Mouse (Mus musculus): ENCODE data around the gene 4930402H24Rik. TPM values are rescaled to one million over a fixed set of nuclear protein-coding genes. Genes with fewer than 3 reads are reported as not detected.

Gene 4930402H24Rik
- polyA plus RNA-seq, 1 experiment from 2014 or later = 112 TPM

DNA sequence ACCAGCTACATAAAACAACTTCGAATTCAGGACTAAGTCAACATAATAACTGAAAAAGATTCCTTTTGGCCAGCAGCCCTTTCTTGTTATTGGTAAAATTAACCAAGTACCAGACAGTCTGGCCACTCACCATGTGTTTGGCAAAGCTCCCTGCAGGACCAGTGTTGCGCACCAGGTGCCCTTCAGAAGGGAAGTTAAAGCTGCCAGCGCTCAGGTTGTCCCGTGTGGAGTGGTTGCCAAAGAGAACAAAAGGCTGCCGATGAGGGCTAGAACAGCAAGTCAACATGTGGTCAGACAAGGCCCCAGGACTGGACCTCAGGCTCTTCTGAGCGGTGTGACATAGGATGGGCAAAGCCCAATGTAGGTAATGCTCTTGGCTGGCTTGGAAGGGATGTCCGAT, 114.5 kb downstream of the 4930402H24Rik start:
- ATAC-seq = no peak
- WGBS = 95% methylated on average over 7 of the region's 7 CpGs
- Histone ChIP-seq H3K27ac (no peak overlapping the region), H3K4me3 (replicated peaks) (no peak overlapping the region), H3K9ac (replicated peaks) (no peak overlapping the region), H3K4me2 (replicated peaks) (no peak overlapping the region), H3K9me3 (no peaks in the 10 kb centered on the region), H3K27me3 (no peaks in the 10 kb centered on the region), H3K4me1 (replicated peaks) (no peaks in the 10 kb centered on the region), H3K36me3 (peaks cover 73% of the 10 kb centered on the region)

DNA sequence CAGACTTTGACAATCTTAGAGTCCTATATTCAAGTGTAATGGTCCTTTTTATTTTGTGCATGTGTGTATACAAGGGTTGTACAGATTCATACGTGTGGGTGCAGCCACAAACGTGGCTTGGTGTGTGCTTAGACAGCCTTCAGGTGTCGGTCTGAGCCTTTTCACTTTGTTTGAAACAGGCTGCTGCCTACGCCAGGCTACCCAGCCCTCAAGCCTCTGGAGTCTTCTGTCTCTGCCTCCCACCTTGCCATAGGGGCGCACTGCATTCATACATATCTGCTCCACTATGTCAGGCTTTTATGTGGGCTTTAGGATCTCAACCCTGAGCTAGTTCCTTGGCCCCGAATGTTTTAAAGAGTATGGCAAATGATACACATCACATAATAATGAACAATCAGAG, 116.6 kb downstream of the 4930402H24Rik start:
- no peak for ATAC-seq
- H3K27me3 ChIP-seq = no peaks in the 10 kb centered on the region
- no peaks in the 10 kb centered on the region for H3K4me1 ChIP-seq (replicated peaks)
- 95% methylated on average over 6 of the region's 6 CpGs for WGBS
- no peak overlapping the region for H3K4me3 ChIP-seq (replicated peaks)
- H3K9me3 ChIP-seq = no peaks in the 10 kb centered on the region
- peaks cover 82% of the 10 kb centered on the region for H3K36me3 ChIP-seq
- no peak overlapping the region for H3K4me2 ChIP-seq (replicated peaks)
- H3K9ac ChIP-seq (replicated peaks) = no peak overlapping the region
- no peak overlapping the region for H3K27ac ChIP-seq

DNA sequence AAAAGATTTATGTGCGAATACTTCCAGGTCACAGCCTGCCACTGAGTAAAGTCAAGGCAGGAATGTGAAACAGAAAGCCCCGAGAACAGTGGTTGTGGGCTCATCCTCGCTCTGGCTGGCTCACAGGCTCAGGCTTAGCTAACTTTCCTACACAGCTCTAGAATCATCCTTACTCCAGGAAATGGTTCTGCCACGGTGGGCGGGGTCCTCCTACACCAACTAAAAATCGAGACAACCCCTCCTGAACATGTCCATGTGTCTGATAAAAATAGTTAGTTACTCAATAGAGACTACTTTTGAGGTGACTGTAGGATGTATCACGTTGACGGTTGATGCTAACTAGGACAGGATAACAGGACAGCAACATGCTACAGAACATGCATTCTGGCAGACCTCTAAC, 117.2 kb downstream of the 4930402H24Rik start:
- no peak overlapping the region for H3K9ac ChIP-seq (replicated peaks)
- H3K4me2 ChIP-seq (replicated peaks) = no peak overlapping the region
- peaks cover 88% of the 10 kb centered on the region for H3K36me3 ChIP-seq
- no peaks in the 10 kb centered on the region for H3K9me3 ChIP-seq
- ATAC-seq = no peak
- H3K27me3 ChIP-seq = no peaks in the 10 kb centered on the region
- H3K4me3 ChIP-seq (replicated peaks) = no peak overlapping the region
- no peak overlapping the region for H3K27ac ChIP-seq
- H3K4me1 ChIP-seq (replicated peaks) = no peaks in the 10 kb centered on the region
- WGBS = 94% methylated on average over 8 of the region's 8 CpGs

DNA sequence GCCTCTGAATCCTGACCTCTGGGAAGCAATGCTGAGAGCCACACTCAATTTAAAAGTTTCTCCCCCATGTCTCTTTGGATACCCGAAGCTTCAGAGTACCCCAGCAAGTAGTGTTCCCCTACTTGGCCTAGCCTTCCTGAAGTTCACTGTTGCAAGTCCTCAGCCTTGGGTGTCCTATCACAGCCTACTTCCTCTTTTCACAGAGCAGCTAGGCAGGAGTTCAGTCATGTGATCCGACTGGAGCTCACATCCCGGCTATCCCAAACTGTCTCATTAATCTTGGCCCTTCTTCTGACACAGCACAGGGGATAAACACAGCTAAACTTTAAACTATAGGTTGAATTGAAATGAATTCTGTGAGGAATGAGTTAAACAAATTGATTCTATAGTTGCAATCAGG, 121.3 kb downstream of the 4930402H24Rik start:
- Histone ChIP-seq H3K9me3 (no peaks in the 10 kb centered on the region), H3K4me3 (replicated peaks) (no peak overlapping the region), H3K27me3 (no peaks in the 10 kb centered on the region), H3K4me2 (replicated peaks) (no peak overlapping the region), H3K9ac (replicated peaks) (no peak overlapping the region), H3K4me1 (replicated peaks) (no peaks in the 10 kb centered on the region), H3K36me3 (peaks cover 94% of the 10 kb centered on the region), H3K27ac (no peak overlapping the region)
- ATAC-seq = no peak
- 92% methylated on average over 3 of the region's 3 CpGs for WGBS

DNA sequence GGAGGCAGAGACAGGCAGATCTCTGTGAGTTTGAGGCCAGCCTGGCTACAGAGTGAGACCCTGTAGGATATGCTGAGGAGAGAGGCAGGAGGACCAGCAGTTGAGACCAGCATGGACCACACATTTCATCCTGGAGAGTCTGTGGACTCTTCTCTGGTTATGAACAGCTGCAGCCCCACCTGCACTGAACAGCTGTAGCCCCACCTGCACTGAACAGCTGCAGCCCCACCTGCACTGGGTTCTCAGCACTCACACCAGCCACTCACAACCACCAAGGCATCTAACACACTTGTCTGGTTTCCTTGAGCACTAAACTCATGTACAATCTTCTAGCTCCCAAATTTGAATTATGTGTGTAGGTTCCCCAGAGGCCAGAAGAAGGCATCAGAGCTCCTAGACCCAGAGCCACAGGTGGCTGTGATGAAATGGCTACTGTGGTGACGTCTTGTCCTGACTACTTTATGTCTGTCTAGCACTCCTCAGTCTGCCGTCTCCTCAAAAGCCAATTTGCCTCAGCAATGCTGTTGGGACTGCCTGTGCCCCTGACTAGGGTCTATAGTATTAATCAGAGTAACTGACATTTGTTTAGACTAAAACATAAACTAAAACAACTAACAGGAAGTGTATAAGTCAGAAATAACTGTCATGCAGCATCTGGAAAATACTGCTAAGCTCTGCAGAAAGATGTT, 125.4 kb downstream of the 4930402H24Rik start:
- 67% methylated on average over 2 of the region's 2 CpGs for WGBS
- Histone ChIP-seq H3K4me1 (replicated peaks) (no peaks in the 10 kb centered on the region), H3K9me3 (no peaks in the 10 kb centered on the region), H3K27me3 (no peaks in the 10 kb centered on the region), H3K9ac (replicated peaks) (no peak overlapping the region), H3K27ac (no peak overlapping the region), H3K4me3 (replicated peaks) (no peak overlapping the region), H3K4me2 (replicated peaks) (no peak overlapping the region), H3K36me3 (peaks cover 93% of the 10 kb centered on the region)
- no peak for ATAC-seq

DNA sequence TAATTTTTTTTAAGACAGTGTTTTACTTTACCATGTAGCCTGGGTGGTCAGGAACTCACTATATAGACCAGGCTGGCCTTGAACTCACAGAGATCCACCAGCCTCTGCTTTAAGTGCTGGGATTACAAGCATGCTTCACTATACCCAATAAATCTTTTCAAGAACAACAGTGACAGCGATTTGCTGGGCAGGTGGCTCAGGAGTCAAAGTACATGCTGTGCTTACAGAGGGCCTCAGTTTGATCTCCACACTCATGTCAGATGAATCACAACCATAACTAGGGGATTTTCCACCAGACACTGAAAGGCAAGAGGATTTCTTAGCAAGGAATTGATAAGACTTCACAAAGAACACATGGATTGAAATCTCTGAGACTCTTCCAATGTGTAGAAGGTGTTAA, 126.3 kb downstream of the 4930402H24Rik start:
- Histone ChIP-seq H3K4me3 (replicated peaks) (no peak overlapping the region), H3K36me3 (peaks cover 94% of the 10 kb centered on the region), H3K4me1 (replicated peaks) (no peaks in the 10 kb centered on the region), H3K9me3 (no peaks in the 10 kb centered on the region), H3K9ac (replicated peaks) (no peak overlapping the region), H3K4me2 (replicated peaks) (no peak overlapping the region), H3K27ac (no peak overlapping the region), H3K27me3 (no peaks in the 10 kb centered on the region)
- WGBS = 82% methylated on average over 1 of the region's 1 CpGs
- ATAC-seq = no peak

DNA sequence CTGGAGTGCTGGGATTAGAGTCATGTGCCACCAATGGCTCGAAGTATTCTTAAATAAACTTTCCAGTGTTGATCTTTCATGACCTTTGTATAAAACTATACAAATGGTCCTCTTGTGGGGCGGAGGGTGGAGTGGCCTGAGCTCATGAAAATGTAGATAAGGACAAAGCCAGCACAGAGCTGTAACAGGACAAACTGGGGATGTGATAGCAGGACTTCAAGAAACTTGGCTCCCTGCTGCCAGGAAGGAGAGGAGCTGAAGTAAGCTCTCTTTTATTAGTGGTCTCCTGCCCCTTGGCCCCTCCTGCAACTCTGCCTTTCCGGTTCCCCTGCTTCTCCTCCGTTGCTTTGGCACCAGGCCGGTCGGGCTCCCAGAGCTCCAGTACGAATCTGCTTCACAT, 129.6 kb downstream of the 4930402H24Rik start:
- H3K27ac ChIP-seq = no peak overlapping the region
- no peaks in the 10 kb centered on the region for H3K9me3 ChIP-seq
- no peak overlapping the region for H3K4me3 ChIP-seq (replicated peaks)
- no peak overlapping the region for H3K4me2 ChIP-seq (replicated peaks)
- 90% methylated on average over 7 of the region's 7 CpGs for WGBS
- ATAC-seq = no peak
- no peak overlapping the region for H3K9ac ChIP-seq (replicated peaks)
- no peaks in the 10 kb centered on the region for H3K4me1 ChIP-seq (replicated peaks)
- H3K27me3 ChIP-seq = no peaks in the 10 kb centered on the region
- H3K36me3 ChIP-seq = peaks cover 95% of the 10 kb centered on the region

DNA sequence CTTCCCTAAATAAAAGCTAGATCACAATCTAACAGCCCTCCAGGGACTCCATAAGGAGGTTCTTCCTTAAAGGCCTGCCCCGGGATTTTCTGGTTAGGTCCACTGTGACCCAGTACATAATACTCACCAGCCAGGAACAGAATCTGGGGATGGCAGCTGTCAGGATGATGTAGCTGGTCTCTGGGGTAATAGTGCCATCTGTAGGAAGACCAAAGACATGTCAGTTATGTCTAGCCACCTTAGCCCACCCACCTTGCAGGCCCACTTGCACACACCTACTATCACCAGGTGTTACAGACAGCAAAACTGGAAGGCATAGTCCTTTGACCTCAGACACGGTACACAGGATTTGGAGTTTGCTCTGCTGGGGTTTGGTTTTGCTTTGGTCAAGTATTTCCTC, 138.7 kb downstream of the 4930402H24Rik start:
- Histone ChIP-seq H3K36me3 (peaks cover 94% of the 10 kb centered on the region), H3K27me3 (no peaks in the 10 kb centered on the region), H3K9me3 (no peaks in the 10 kb centered on the region), H3K27ac (no peak overlapping the region), H3K4me2 (replicated peaks) (no peak overlapping the region), H3K4me1 (replicated peaks) (no peaks in the 10 kb centered on the region), H3K9ac (replicated peaks) (no peak overlapping the region), H3K4me3 (replicated peaks) (no peak overlapping the region)
- no peak for ATAC-seq
- WGBS = 72% methylated on average over 2 of the region's 2 CpGs

DNA sequence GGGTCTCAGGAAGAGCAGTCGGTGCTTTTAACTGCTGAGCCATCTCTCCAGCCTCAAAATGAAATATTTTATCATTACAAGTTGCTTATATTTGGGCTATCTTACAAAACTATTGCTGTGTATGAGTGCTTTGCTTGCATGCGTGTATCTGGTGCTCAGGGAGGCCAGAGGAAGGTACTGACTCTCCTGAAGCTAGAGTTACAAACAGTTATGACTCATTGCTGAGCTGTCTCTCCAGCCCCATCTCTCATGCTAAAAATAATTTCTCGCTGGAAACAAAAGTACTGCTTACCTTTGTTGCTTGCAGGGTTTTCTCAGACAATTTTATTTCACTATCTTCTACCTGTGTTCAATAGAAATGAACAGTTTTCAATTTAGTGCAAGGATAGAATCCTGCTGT, 140.8 kb downstream of the 4930402H24Rik start:
- Histone ChIP-seq H3K4me1 (replicated peaks) (no peaks in the 10 kb centered on the region), H3K27me3 (no peaks in the 10 kb centered on the region), H3K36me3 (peaks cover 90% of the 10 kb centered on the region), H3K9ac (replicated peaks) (no peak overlapping the region), H3K9me3 (no peaks in the 10 kb centered on the region), H3K4me3 (replicated peaks) (no peak overlapping the region), H3K27ac (no peak overlapping the region), H3K4me2 (replicated peaks) (no peak overlapping the region)
- 97% methylated on average over 3 of the region's 3 CpGs for WGBS
- no peak for ATAC-seq

DNA sequence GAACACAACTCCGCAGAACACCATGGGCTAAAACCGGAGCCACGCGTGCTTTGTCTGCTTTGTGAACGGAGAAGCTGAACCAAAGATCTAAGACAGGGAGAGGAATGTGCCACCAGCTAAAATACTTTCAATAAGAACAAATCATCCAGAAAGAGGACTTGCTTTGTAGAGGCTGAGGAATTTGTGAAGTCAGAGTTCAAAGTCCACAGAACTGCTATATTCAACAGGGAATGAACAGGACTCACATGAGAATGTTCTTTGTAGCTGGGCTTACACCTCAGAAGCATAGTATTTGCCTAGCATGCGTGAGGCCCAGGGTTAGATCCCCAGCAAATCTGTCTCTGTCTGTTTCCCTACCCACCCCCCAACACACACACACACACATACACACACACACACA, 145.3 kb downstream of the 4930402H24Rik start:
- ATAC-seq = no peak
- no peaks in the 10 kb centered on the region for H3K4me1 ChIP-seq (replicated peaks)
- H3K36me3 ChIP-seq = peaks cover 75% of the 10 kb centered on the region
- H3K9ac ChIP-seq (replicated peaks) = no peak overlapping the region
- WGBS = 66% methylated on average over 6 of the region's 6 CpGs
- H3K9me3 ChIP-seq = no peaks in the 10 kb centered on the region
- H3K4me3 ChIP-seq (replicated peaks) = no peak overlapping the region
- no peak overlapping the region for H3K4me2 ChIP-seq (replicated peaks)
- H3K27ac ChIP-seq = no peak overlapping the region
- H3K27me3 ChIP-seq = no peaks in the 10 kb centered on the region

DNA sequence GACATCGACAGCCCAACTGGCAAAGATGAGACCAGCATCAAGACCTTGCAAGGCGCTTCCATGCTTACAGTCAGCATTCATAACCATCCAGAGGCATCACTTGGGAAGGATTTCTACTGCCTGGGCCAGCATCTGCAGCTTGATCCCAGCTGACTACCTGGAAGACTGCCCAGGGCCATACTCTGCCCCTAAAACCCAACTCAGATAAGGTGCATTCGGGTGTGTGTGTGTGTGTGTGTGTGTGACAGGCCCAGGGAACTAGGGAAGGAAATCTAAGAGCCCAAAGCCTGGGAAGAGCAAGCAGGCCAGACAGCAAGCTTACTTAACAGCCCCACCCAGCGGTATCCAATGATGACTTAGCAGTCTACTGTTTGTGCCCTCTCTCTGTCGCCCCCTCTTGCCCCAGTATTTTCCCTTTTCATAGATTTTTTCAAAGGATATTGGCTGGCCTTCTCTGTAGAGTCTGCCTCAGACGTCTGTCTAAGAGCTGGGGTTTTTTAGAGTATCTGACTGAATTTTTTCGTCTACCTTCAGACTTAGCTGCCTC, 151.1 kb downstream of the 4930402H24Rik start:
- Histone ChIP-seq H3K27me3 (no peaks in the 10 kb centered on the region), H3K27ac (no peak overlapping the region), H3K9ac (replicated peaks) (no peak overlapping the region), H3K36me3 (peaks cover 36% of the 10 kb centered on the region), H3K9me3 (no peaks in the 10 kb centered on the region), H3K4me1 (replicated peaks) (0 out of 2 replicates have a peak, but pooled peaks cover 3% of the 10 kb centered on the region), H3K4me3 (replicated peaks) (no peak overlapping the region), H3K4me2 (replicated peaks) (no peak overlapping the region)
- ATAC-seq = no peak
- 62% methylated on average over 7 of the region's 7 CpGs for WGBS

DNA sequence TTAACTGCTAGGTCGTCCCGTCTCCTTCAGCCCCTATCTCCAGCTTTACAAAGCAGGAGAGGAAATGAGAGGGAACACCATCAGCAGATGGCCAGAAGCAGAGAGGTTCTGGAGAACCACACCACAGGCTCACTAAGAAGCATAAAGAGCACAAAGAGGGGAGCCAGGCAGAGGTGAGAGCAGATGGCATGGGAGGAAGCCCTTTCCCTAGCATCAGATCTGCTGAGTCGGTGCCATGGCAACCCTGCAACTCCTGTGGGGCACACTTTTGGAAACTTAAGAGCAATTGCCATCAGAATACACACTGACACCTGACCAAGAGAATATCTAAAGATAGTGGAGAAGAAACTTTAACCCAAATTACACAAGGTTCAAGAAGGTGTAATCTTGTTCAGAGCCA, 151.6 kb downstream of the 4930402H24Rik start:
- ATAC-seq = no peak
- 95% methylated on average over 3 of the region's 3 CpGs for WGBS
- no peaks in the 10 kb centered on the region for H3K9me3 ChIP-seq

DNA sequence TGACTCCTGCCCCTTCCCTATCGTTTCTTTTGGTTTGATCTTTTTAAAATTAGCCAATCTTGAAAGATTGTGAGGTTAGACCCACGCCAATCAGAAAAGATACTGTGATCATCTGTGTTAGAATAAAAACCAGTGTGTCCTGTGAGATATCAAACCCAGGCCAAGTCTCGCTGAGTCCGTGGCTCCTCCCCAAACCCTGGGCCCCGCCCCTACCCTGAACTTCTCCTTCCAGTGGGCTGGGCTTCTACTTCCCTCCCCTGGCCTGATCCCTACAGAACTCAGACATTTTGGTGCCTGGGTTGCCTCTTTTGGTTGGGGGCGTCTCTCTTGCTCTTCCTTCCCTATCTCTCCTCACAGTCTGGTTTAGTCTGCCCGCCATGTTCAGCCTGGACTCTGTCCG, 155.8 kb downstream of the 4930402H24Rik start:
- Histone ChIP-seq H3K27ac (no peak overlapping the region), H3K9ac (replicated peaks) (no peak overlapping the region), H3K9me3 (no peaks in the 10 kb centered on the region), H3K4me2 (replicated peaks) (no peak overlapping the region), H3K36me3 (peaks cover 57% of the 10 kb centered on the region), H3K4me3 (replicated peaks) (no peak overlapping the region), H3K4me1 (replicated peaks) (0 out of 2 replicates have a peak, but pooled peaks cover 3% of the 10 kb centered on the region), H3K27me3 (no peaks in the 10 kb centered on the region)
- ATAC-seq = no peak
- WGBS = 58% methylated on average over 8 of the region's 8 CpGs

More for the DNA sequence above, 151.6 kb downstream of the 4930402H24Rik start:
- H3K27ac ChIP-seq = no peak overlapping the region
- H3K36me3 ChIP-seq = peaks cover 39% of the 10 kb centered on the region
- 0 out of 2 replicates have a peak, but pooled peaks cover 3% of the 10 kb centered on the region for H3K4me1 ChIP-seq (replicated peaks)
- H3K4me2 ChIP-seq (replicated peaks) = no peak overlapping the region
- H3K27me3 ChIP-seq = no peaks in the 10 kb centered on the region
- no peak overlapping the region for H3K9ac ChIP-seq (replicated peaks)
- no peak overlapping the region for H3K4me3 ChIP-seq (replicated peaks)
